Mouse (Mus musculus): Measurements from ENCODE around the gene Chd2.

GRCm38 (mm10) chr7:73378034-73378433 lies 163.6 kb downstream of the Chd2 start:
- TF ChIP-seq CTCF (IDR thresholded peaks at IDR 0.05; ENCODE audit: extremely low read depth, insufficient read depth, insufficient read length, insufficient replicate concordance): no peak
- no peak for TF ChIP-seq POLR2A (IDR thresholded peaks at IDR 0.05; ENCODE audit: low read depth, low read length)
